Mouse (Mus musculus) spleen, adult 2 months (tissue): ENCODE results near the gene Lrrc42. TPM values are rescaled to one million over a fixed set of nuclear protein-coding genes. Genes with fewer than 3 reads are reported as not detected.
A peak's percentile ranks its signal among the peaks of the same experiment; 100 is the strongest.

Experiments
- DNase-seq, 2 experiments: peaks; one replicate each; pipeline versions ENCODE4 v3.0.0 to v3.0.0-alpha.2; 2012 to 2021; ENCODE audit warnings: low spot score in 2 of 2, low read depth in 1 of 2
- H3K27ac ChIP-seq: fragments of 200-500 bp; 2 replicates; pipeline ENCODE4 v1.5.1; 2012; ENCODE audit warnings: low read length, inconsistent platforms; ENCODE audit not compliant: insufficient read depth
- H3K27me3 ChIP-seq: fragments of 200-500 bp; 2 replicates; pipeline ENCODE4 v1.6.1; 2012; ENCODE audit warnings: mild to moderate bottlenecking, moderate library complexity, low read length, inconsistent platforms; ENCODE audit not compliant: control insufficient read depth, insufficient read depth
- H3K36me3 ChIP-seq: fragments of 200-500 bp; 2 replicates; pipeline ENCODE4 v1.6.1; 2012; ENCODE audit warnings: mild to moderate bottlenecking, low read length, inconsistent platforms; ENCODE audit not compliant: control insufficient read depth, insufficient read depth
- H3K4me1 ChIP-seq: fragments of 200-500 bp; 2 replicates; pipeline ENCODE4 v1.6.1; 2011; ENCODE audit warnings: inconsistent platforms; ENCODE audit not compliant: control insufficient read depth, insufficient read depth, insufficient read length
- H3K4me3 ChIP-seq: fragments of 200-500 bp; 2 replicates; pipeline ENCODE4 v1.5.1; 2011; ENCODE audit warnings: mild to moderate bottlenecking, inconsistent platforms; ENCODE audit not compliant: insufficient read depth, insufficient read length; ENCODE audit errors: extremely low read depth
- CTCF ChIP-seq: fragments of 200-500 bp; IDR thresholded peaks from 2 replicates; pipeline ENCODE4 v1.5.1; 2011; ENCODE audit warnings: mild to moderate bottlenecking, inconsistent platforms; ENCODE audit not compliant: insufficient read depth, insufficient read length, insufficient replicate concordance; ENCODE audit errors: extremely low read depth
- POLR2A ChIP-seq: fragments of 200-500 bp; IDR thresholded peaks from 2 replicates; pipeline ENCODE4 v1.6.1; 2011; ENCODE audit warnings: low read depth, low read length, inconsistent platforms
- WGBS: fragments of 180-500 bp; shearing (Covaris S2); methylation state at CpG from one replicate; pipeline ENCODE4 v1.1.7; 2018; 5-methylcytosine and 5-hydroxymethylcytosine counted together
- polyA plus RNA-seq: library from polyadenylated mRNA; depleted of rRNA; stranded (reverse); fragments of >200 nt; gene quantifications from 2 replicates; pipeline ENCODE4 v1.2.3, GENCODE M21; 2012

Lrrc42 gene
- polyA plus RNA-seq, 1 experiment = 6.0 TPM

- DNase-seq = no peak
- H3K27ac ChIP-seq = no peak overlapping the region
- peaks cover 4% of the 10 kb centered on the region; the same call in 1 of the 2 replicates for H3K36me3 ChIP-seq
- TF ChIP-seq POLR2A = no peak
- no peak for TF ChIP-seq CTCF
- H3K27me3 ChIP-seq = no peaks in the 10 kb centered on the region
- peaks cover 5% of the 10 kb centered on the region; the same call in 1 of the 2 replicates for H3K4me1 ChIP-seq
- WGBS = 92% methylated on average over 7 of the region's 7 CpGs
- no peak overlapping the region for H3K4me3 ChIP-seq
These were observed 27.6 kb upstream of the Lrrc42 start for GRCm38 (mm10) chr4:107280843-107281475.

- DNase-seq = no peak
- Histone ChIP-seq H3K27ac (no peak overlapping the region), H3K27me3 (no peaks in the 10 kb centered on the region), H3K4me1 (no peaks in the 10 kb centered on the region), H3K4me3 (no peak overlapping the region), H3K36me3 (peaks cover 4% of the 10 kb centered on the region; the same call in 1 of the 2 replicates)
- TF ChIP-seq POLR2A = no peak
- no peak for TF ChIP-seq CTCF
- WGBS = 93% methylated on average over 8 of the region's 8 CpGs
These were observed 24.9 kb upstream of the Lrrc42 start for GRCm38 (mm10) chr4:107278188-107278707.

- Histone ChIP-seq H3K4me3 (no peak overlapping the region), H3K27ac (no peak overlapping the region), H3K27me3 (no peaks in the 10 kb centered on the region), H3K36me3 (no peaks in the 10 kb centered on the region), H3K4me1 (no peaks in the 10 kb centered on the region)
- WGBS = 88% methylated on average over 5 of the region's 5 CpGs
- DNase-seq = no peak
- no peak for TF ChIP-seq POLR2A
- no peak for TF ChIP-seq CTCF
These were observed 21.2 kb upstream of the Lrrc42 start for GRCm38 (mm10) chr4:107274511-107274910.

GRCm38 (mm10) chr4:107273683-107274082 is 20.4 kb upstream of the Lrrc42 start:
- Histone ChIP-seq H3K27ac (no peak overlapping the region), H3K4me3 (no peak overlapping the region), H3K27me3 (no peaks in the 10 kb centered on the region), H3K36me3 (no peaks in the 10 kb centered on the region), H3K4me1 (no peaks in the 10 kb centered on the region)
- 88% methylated on average over 4 of the region's 4 CpGs for WGBS
- DNase-seq = no peak
- no peak for TF ChIP-seq CTCF
- TF ChIP-seq POLR2A = no peak

GRCm38 (mm10) chr4:107260001-107260400 is 6.7 kb upstream of the Lrrc42 start:
- 39% methylated on average over 4 of the region's 4 CpGs for WGBS

GRCm38 (mm10) chr4:107254414-107254813 is 1.1 kb upstream of the Lrrc42 start:
- DNase-seq = no peak
- no peaks in the 10 kb centered on the region; the same call in 1 of the 2 replicates for H3K4me1 ChIP-seq
- no peak overlapping the region for H3K27ac ChIP-seq
- WGBS = 57% methylated on average over 3 of the region's 3 CpGs
- H3K36me3 ChIP-seq = no peaks in the 10 kb centered on the region
- TF ChIP-seq POLR2A = no peak
- TF ChIP-seq CTCF = no peak
- H3K4me3 ChIP-seq = 0 out of 2 replicates have a peak overlapping the region, but pooled peaks have one; percentile 94
- H3K27me3 ChIP-seq = no peaks in the 10 kb centered on the region

More at GRCm38 (mm10) chr4:107260001-107260400, 6.7 kb upstream of the Lrrc42 start:
- H3K4me1 ChIP-seq = no peaks in the 10 kb centered on the region
- peak; percentile 9 to 20 for DNase-seq
- TF ChIP-seq POLR2A = no peak
- TF ChIP-seq CTCF = no peak
- H3K27me3 ChIP-seq = no peaks in the 10 kb centered on the region
- no peak overlapping the region for H3K27ac ChIP-seq
- no peaks in the 10 kb centered on the region for H3K36me3 ChIP-seq
- no peak overlapping the region for H3K4me3 ChIP-seq

GRCm38 (mm10) chr4:107252522-107252921 is 810 bp downstream of the Lrrc42 start:
- Histone ChIP-seq H3K27me3 (no peaks in the 10 kb centered on the region), H3K4me1 (no peaks in the 10 kb centered on the region; the same call in 1 of the 2 replicates), H3K27ac (no peak overlapping the region), H3K4me3 (peak overlapping the region; percentile 100; the same call in 1 of the 2 replicates), H3K36me3 (no peaks in the 10 kb centered on the region)
- 6% methylated on average over 11 of the region's 11 CpGs for WGBS
- TF ChIP-seq POLR2A (no peak), CTCF (no peak)
- DNase-seq = peak in 1 of 2 experiments; percentile 13
